Mouse (Mus musculus) megakaryocyte, embryonic 14.5 days (primary cell): ENCODE measurements around the gene Actr3b.

Source experiments
- FLI1 ChIP-seq: IDR thresholded peaks from 2 replicates; pipeline ENCODE4 v1.6.1; 2012; ENCODE audit warnings: low read length, inconsistent platforms, mixed read lengths
- GATA1 ChIP-seq: IDR thresholded peaks from 3 replicates; pipeline ENCODE4 v1.6.1; 2012; ENCODE audit warnings: mixed read lengths, low read length, inconsistent platforms, borderline replicate concordance

DNA sequence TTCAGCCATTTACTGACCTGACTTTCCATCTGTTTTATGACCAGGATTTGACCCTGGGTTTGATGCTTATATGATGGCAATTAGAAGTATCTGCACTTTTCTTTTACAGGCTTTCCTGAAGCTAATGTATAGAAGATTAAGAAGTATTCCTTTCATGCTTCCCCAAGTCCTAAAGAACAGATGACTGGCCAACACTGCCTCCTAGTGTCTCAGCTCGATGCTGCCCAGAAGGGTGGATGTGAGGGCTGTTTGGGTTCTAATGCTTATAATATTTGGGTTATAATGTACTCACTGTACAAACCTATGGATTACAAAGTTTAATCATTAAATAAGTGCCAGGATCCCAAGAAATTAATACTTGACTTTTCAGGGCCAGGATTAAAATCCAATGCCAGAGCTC lies 25.5 kb upstream of the Actr3b start:
- TF ChIP-seq GATA1: no peak
- TF ChIP-seq FLI1: no peak
